ENCODE assay signal across 9 mouse cellular contexts in genomic region chr10:127748847-127749612, GRCm38 (mm10). TPM values are rescaled to one million over a fixed set of nuclear protein-coding genes. Genes with fewer than 3 reads are reported as not detected.
DNase-seq lines count a peak whose midpoint lies in the region; ATAC-seq and TF ChIP-seq lines count a peak whose summit lies in the region.
"Had no signal": no experiment of that assay in that cellular context is flagged by ENCODE, and none has a peak within 500 bp of the region (broad histone marks: within the 10 kb centered on the region; RNA-seq: fewer than 3 reads in every experiment).

No protein-coding gene starts in this region.

- H3K36me3 ChIP-seq in ES-Bruce4 (ENCODE audit: control insufficient read depth, insufficient read depth, low read length, poor library complexity, severe bottlenecking): peaks cover 2% of the 10 kb centered on the region
- peaks cover 10% of the 10 kb centered on the region for H3K36me3 ChIP-seq in liver, adult 2 months (ENCODE audit: control insufficient read depth, insufficient read depth, low read length)
- H3K36me3 ChIP-seq in neural tube, embryonic 15.5 days: peaks cover 30% of the 10 kb centered on the region
- H3K36me3 ChIP-seq in forebrain, embryonic 16.5 days (ENCODE audit: control insufficient read depth, insufficient read depth): peaks cover 10% of the 10 kb centered on the region

- peak; percentile 36 for DNase-seq in heart, postnatal 4 days
- DNase-seq in liver, adult 2 months (ENCODE audit: extremely low read depth, low read depth, low spot score): peak; percentile 94
- no peak for DNase-seq in layer of hippocampus, postnatal 25 days (ENCODE audit: extremely low spot score in 1 of 2, low spot score in 1 of 2)
- DNase-seq in frontal cortex, postnatal 10 days (ENCODE audit: low spot score in 2 of 2): no peak

- no peak for TF ChIP-seq CTCF in ES-Bruce4 (IDR thresholded peaks at IDR 0.05; ENCODE audit: low read depth, low read length)
- TF ChIP-seq CTCF in bone marrow, adult 2 months (IDR thresholded peaks at IDR 0.05; ENCODE audit: control insufficient read depth, insufficient read depth, low read length): no peak
- no peak for TF ChIP-seq CTCF in liver, adult 2 months (IDR thresholded peaks at IDR 0.05; ENCODE audit: low read depth, low read length)

- TF ChIP-seq EP300 in ES-Bruce4 (IDR thresholded peaks at IDR 0.05; ENCODE audit: insufficient read depth, low read depth, low read length): 0 out of 2 replicates have a peak, but pooled peaks have one; percentile 49

- H3K9ac ChIP-seq in ES-Bruce4 (ENCODE audit: low read depth, poor library complexity, severe bottlenecking): peak overlapping the region; percentile 23; the same call in 1 of the 2 replicates
- H3K9ac ChIP-seq in liver, adult 2 months (ENCODE audit: low read depth, low read length): peak overlapping the region; percentile 51
- no peak overlapping the region; the same call in 1 of the 2 replicates for H3K9ac ChIP-seq in neural tube, embryonic 15.5 days (replicated peaks)
- no peak overlapping the region for H3K9ac ChIP-seq in forebrain, embryonic 16.5 days (replicated peaks; ENCODE audit: low read depth, low read length)
- H3K9ac ChIP-seq: hindbrain, embryonic 15.5 days had no signal

- TF ChIP-seq POLR2A in ES-Bruce4 (IDR thresholded peaks at IDR 0.05; ENCODE audit: insufficient read depth, low read length): no peak
- no peak for TF ChIP-seq POLR2A in bone marrow, adult 2 months (IDR thresholded peaks at IDR 0.05; ENCODE audit: borderline replicate concordance, control insufficient read depth, low read depth, low read length)
- TF ChIP-seq POLR2A in liver, adult 2 months (IDR thresholded peaks at IDR 0.05; ENCODE audit: extremely low read depth, insufficient read depth, low read length): no peak

- H3K4me3 ChIP-seq in ES-Bruce4 (ENCODE audit: low read depth, low read length): no peak overlapping the region
- no peak overlapping the region for H3K4me3 ChIP-seq in bone marrow, adult 2 months (replicated peaks; ENCODE audit: control insufficient read depth, low read depth, low read length)
- H3K4me3 ChIP-seq in liver, adult 2 months (ENCODE audit: insufficient read depth, low read depth, low read length): peak overlapping the region; percentile 58
- no peak overlapping the region for H3K4me3 ChIP-seq in neural tube, embryonic 15.5 days (replicated peaks)
- H3K4me3 ChIP-seq in forebrain, embryonic 16.5 days (replicated peaks; ENCODE audit: low read length): no peak overlapping the region

- peaks cover 8% of the 10 kb centered on the region; the same call in 1 of the 2 replicates for H3K79me2 ChIP-seq in liver, adult 2 months (ENCODE audit: control insufficient read depth, insufficient read depth, low read length)

- H3K27me3 ChIP-seq in ES-Bruce4 (ENCODE audit: control insufficient read depth, insufficient read depth, low read length, poor library complexity, severe bottlenecking): no peaks in the 10 kb centered on the region
- no peaks in the 10 kb centered on the region for H3K27me3 ChIP-seq in liver, adult 2 months (ENCODE audit: control insufficient read depth, insufficient read depth, low read length)
- H3K27me3 ChIP-seq in neural tube, embryonic 15.5 days (replicated peaks): no peaks in the 10 kb centered on the region
- no peaks in the 10 kb centered on the region for H3K27me3 ChIP-seq in forebrain, embryonic 16.5 days (replicated peaks; ENCODE audit: control insufficient read depth, insufficient read depth, low read length)
- H3K27me3 ChIP-seq: hindbrain, embryonic 15.5 days had no signal

- H3K27ac ChIP-seq in ES-Bruce4 (ENCODE audit: insufficient read depth, low read length): 0 out of 2 replicates have a peak overlapping the region, but pooled peaks have one; percentile 16
- peak overlapping the region; percentile 67 for H3K27ac ChIP-seq in bone marrow, adult 2 months (ENCODE audit: control insufficient read depth, insufficient read depth, low read depth, low read length, poor library complexity)
- H3K27ac ChIP-seq in liver, adult 2 months (replicated peaks; ENCODE audit: insufficient read depth, low read depth, low read length): peak overlapping the region; percentile 76
- H3K27ac ChIP-seq in neural tube, embryonic 15.5 days (replicated peaks): no peak overlapping the region
- H3K27ac ChIP-seq in forebrain, embryonic 16.5 days (ENCODE audit: low read length): no peak overlapping the region
- H3K27ac ChIP-seq: hindbrain, embryonic 15.5 days had no signal

- no peaks in the 10 kb centered on the region for H3K9me3 ChIP-seq in ES-Bruce4 (replicated peaks; ENCODE audit: control insufficient read depth, insufficient read depth, low read length, poor library complexity, severe bottlenecking)
- no peaks in the 10 kb centered on the region for H3K9me3 ChIP-seq in neural tube, embryonic 15.5 days (replicated peaks)
- no peaks in the 10 kb centered on the region for H3K9me3 ChIP-seq in forebrain, embryonic 16.5 days (ENCODE audit: control insufficient read depth, low read length)
- H3K9me3 ChIP-seq: hindbrain, embryonic 15.5 days had no signal

- H3K4me2 ChIP-seq in neural tube, embryonic 15.5 days: peak overlapping the region; percentile 46
- H3K4me2 ChIP-seq in forebrain, embryonic 16.5 days (ENCODE audit: low read length): no peak overlapping the region

- 36% methylated on average over 8 of the region's 8 CpGs for WGBS in bone marrow, adult 2 months
- 6% methylated on average over 8 of the region's 8 CpGs for WGBS in liver, adult 2 months
- 8% methylated on average over 8 of the region's 8 CpGs for WGBS in neural tube, embryonic 15.5 days
- WGBS in forebrain, embryonic 16.5 days: 14% methylated on average over 7 of the region's 8 CpGs

- H3K4me1 ChIP-seq in ES-Bruce4 (ENCODE audit: control insufficient read depth, insufficient read depth, low read length): peaks cover 3% of the 10 kb centered on the region
- peaks cover 1% of the 10 kb centered on the region for H3K4me1 ChIP-seq in bone marrow, adult 2 months (ENCODE audit: control insufficient read depth, insufficient read depth, low read length)
- peaks cover 32% of the 10 kb centered on the region for H3K4me1 ChIP-seq in liver, adult 2 months (ENCODE audit: control insufficient read depth, insufficient read depth, low read length)
- H3K4me1 ChIP-seq in neural tube, embryonic 15.5 days: peaks cover 12% of the 10 kb centered on the region
- no peaks in the 10 kb centered on the region for H3K4me1 ChIP-seq in forebrain, embryonic 16.5 days (replicated peaks; ENCODE audit: control insufficient read depth, insufficient read depth, low read length)

- no peak for ATAC-seq in neural tube, embryonic 15.5 days (ENCODE audit: low FRiP score)
- no peak for ATAC-seq in forebrain, embryonic 16.5 days

RNA-seq across cellular contexts. Expression of gene Gpr182, which starts 2.5 kb away (rescaled TPM):
- polyA plus RNA-seq in ES-Bruce4 (2011; ENCODE audit: insufficient read depth, insufficient read length, low read depth, missing spikeins): not detected in 2 replicates
- polyA plus RNA-seq in bone marrow, adult 2 months (2011; ENCODE audit: insufficient read depth, insufficient read length, low replicate concordance, missing spikeins): 1.2 and 2.8 TPM in 2 replicates
- total RNA-seq in heart, postnatal 4 days (2021): 1 to 10 TPM; 5.6 to 6.8 TPM
- total RNA-seq in liver, adult 2 months (2014; rRNA removed): 4.8 and 8.8 TPM in 2 replicates
- 18.4 and 26.2 TPM in 2 replicates for polyA plus RNA-seq in liver, adult 2 months (2012; rRNA removed)
- polyA plus RNA-seq in neural tube, embryonic 15.5 days (2015; fragmentation: Nextera tagmentation; extraction: Ambion mirVana): 0.90 and 1.3 TPM in 2 replicates
- 1 to 10 TPM in 1 of 2 experiments, under 1 TPM in 1; 0.74 to 1.4 TPM for total RNA-seq in layer of hippocampus, postnatal 25 days (2021)
- polyA plus RNA-seq in forebrain, embryonic 16.5 days (2015; fragmentation: Nextera tagmentation; extraction: Ambion mirVana): 0.87 and 0.99 TPM in 2 replicates

RNA-seq across cellular contexts. Expression of gene Zbtb39, which starts 9.7 kb away (rescaled TPM):
- polyA plus RNA-seq in ES-Bruce4 (2011; ENCODE audit: insufficient read depth, insufficient read length, low read depth, missing spikeins): 14.6 and 15.6 TPM in 2 replicates
- polyA plus RNA-seq in bone marrow, adult 2 months (2011; ENCODE audit: insufficient read depth, insufficient read length, low replicate concordance, missing spikeins): 1.1 and 3.9 TPM in 2 replicates
- total RNA-seq in heart, postnatal 4 days (2021): 1 to 10 TPM; 9.6 to 9.8 TPM
- total RNA-seq in liver, adult 2 months (2014; rRNA removed): 4.1 and 5.8 TPM in 2 replicates
- 5.3 and 5.9 TPM in 2 replicates for polyA plus RNA-seq in liver, adult 2 months (2012; rRNA removed)
- polyA plus RNA-seq in neural tube, embryonic 15.5 days (2015; fragmentation: Nextera tagmentation; extraction: Ambion mirVana): 2.4 and 2.8 TPM in 2 replicates
- total RNA-seq in layer of hippocampus, postnatal 25 days (2021): 10 to 100 TPM in 1 of 2 experiments, 1 to 10 TPM in 1; 9.9 to 10.1 TPM
- polyA plus RNA-seq in forebrain, embryonic 16.5 days (2015; fragmentation: Nextera tagmentation; extraction: Ambion mirVana): 3.4 and 3.5 TPM in 2 replicates

RNA-seq across cellular contexts. Expression of gene Rdh1, which starts 10.5 kb away (rescaled TPM):
- 0.40 and 0.67 TPM in 2 replicates for polyA plus RNA-seq in ES-Bruce4 (2011; ENCODE audit: insufficient read depth, insufficient read length, low read depth, missing spikeins)
- polyA plus RNA-seq in bone marrow, adult 2 months (2011; ENCODE audit: insufficient read depth, insufficient read length, low replicate concordance, missing spikeins): not detected in 2 replicates
- total RNA-seq in heart, postnatal 4 days (2021): under 1 TPM; 0.14 TPM
- total RNA-seq in liver, adult 2 months (2014; rRNA removed): 0.18 and 0.27 TPM in 2 replicates
- 0.20 TPM in 2 replicates for polyA plus RNA-seq in liver, adult 2 months (2012; rRNA removed)
- polyA plus RNA-seq in neural tube, embryonic 15.5 days (2015; fragmentation: Nextera tagmentation; extraction: Ambion mirVana): not detected in 2 replicates
- under 1 TPM; 0.12 to 0.14 TPM for total RNA-seq in layer of hippocampus, postnatal 25 days (2021)
- polyA plus RNA-seq in forebrain, embryonic 16.5 days (2015; fragmentation: Nextera tagmentation; extraction: Ambion mirVana): not detected in 2 replicates

RNA-seq across cellular contexts. Expression of gene Rdh16f1, which starts 10.6 kb away (rescaled TPM):
- not detected in 2 replicates for polyA plus RNA-seq in ES-Bruce4 (2011; ENCODE audit: insufficient read depth, insufficient read length, low read depth, missing spikeins)
- polyA plus RNA-seq in bone marrow, adult 2 months (2011; ENCODE audit: insufficient read depth, insufficient read length, low replicate concordance, missing spikeins): not detected in 2 replicates
- under 1 TPM in 1 of 2 experiments, not detected in 1; 0.14 TPM for total RNA-seq in heart, postnatal 4 days (2021)
- not detected in 2 replicates for total RNA-seq in liver, adult 2 months (2014; rRNA removed)
- not detected in 2 replicates for polyA plus RNA-seq in liver, adult 2 months (2012; rRNA removed)
- not detected in 2 replicates for polyA plus RNA-seq in neural tube, embryonic 15.5 days (2015; fragmentation: Nextera tagmentation; extraction: Ambion mirVana)
- under 1 TPM in 1 of 2 experiments, not detected in 1; 0.42 TPM for total RNA-seq in layer of hippocampus, postnatal 25 days (2021)
- not detected in 2 replicates for polyA plus RNA-seq in forebrain, embryonic 16.5 days (2015; fragmentation: Nextera tagmentation; extraction: Ambion mirVana)
- polyA plus RNA-seq: hindbrain, embryonic 15.5 days had no signal

RNA-seq across cellular contexts. Expression of gene Tac2, which starts 24.8 kb away (rescaled TPM):
- polyA plus RNA-seq in ES-Bruce4 (2011; ENCODE audit: insufficient read depth, insufficient read length, low read depth, missing spikeins): not detected in 2 replicates
- polyA plus RNA-seq in bone marrow, adult 2 months (2011; ENCODE audit: insufficient read depth, insufficient read length, low replicate concordance, missing spikeins): 8.4 and 13.8 TPM in 2 replicates
- total RNA-seq in heart, postnatal 4 days (2021): not detected
- total RNA-seq in liver, adult 2 months (2014; rRNA removed): not detected in 2 replicates
- polyA plus RNA-seq in liver, adult 2 months (2012; rRNA removed): not detected in 2 replicates
- polyA plus RNA-seq in neural tube, embryonic 15.5 days (2015; fragmentation: Nextera tagmentation; extraction: Ambion mirVana): 0.56 and 0.75 TPM in 2 replicates
- 1 to 10 TPM; 4.2 to 5.0 TPM for total RNA-seq in layer of hippocampus, postnatal 25 days (2021)
- 6.2 and 7.6 TPM in 2 replicates for polyA plus RNA-seq in forebrain, embryonic 16.5 days (2015; fragmentation: Nextera tagmentation; extraction: Ambion mirVana)

Comparison
In these comparisons a context has a peak if more than half of its experiments do, and no peak if none do; other contexts are left out.
1. H3K27ac ChIP-seq: peak in ES-Bruce4 (single experiment), bone marrow, adult 2 months (single experiment) and liver, adult 2 months (single experiment); none in neural tube, embryonic 15.5 days (single experiment) and forebrain, embryonic 16.5 days (single experiment).
2. H3K9ac ChIP-seq: peak in ES-Bruce4 (single experiment) and liver, adult 2 months (single experiment); none in neural tube, embryonic 15.5 days (single experiment) and forebrain, embryonic 16.5 days (single experiment).
3. DNase-seq: peak in heart, postnatal 4 days (single experiment) and liver, adult 2 months (single experiment); none in layer of hippocampus, postnatal 25 days (0 of 2) and frontal cortex, postnatal 10 days (0 of 2).